Mouse (Mus musculus) lung, adult 2 months (tissue): Measurements from ENCODE around the gene Ubap2. TPM values are rescaled to one million over a fixed set of nuclear protein-coding genes. Genes with fewer than 3 reads are reported as not detected.

Experiments used
- DNase-seq: peaks from one replicate; pipeline ENCODE4 v3.0.0; 2022
- H3K4me1 ChIP-seq: fragments of 200-500 bp; 2 replicates; pipeline ENCODE4 v1.6.1; 2011; ENCODE audit warnings: low read length; ENCODE audit not compliant: control insufficient read depth, insufficient read depth
- H3K4me3 ChIP-seq: fragments of 200-500 bp; replicated peaks from 2 replicates; pipeline ENCODE3; 2011; ENCODE audit warnings: low read depth, mild to moderate bottlenecking, control low read depth, low read length; ENCODE audit errors: extremely low read depth
- CTCF ChIP-seq: fragments of 200-500 bp; IDR thresholded peaks from 2 replicates; pipeline ENCODE4 v1.5.1; 2011; ENCODE audit warnings: mild to moderate bottlenecking, low read length, control low read depth; ENCODE audit not compliant: insufficient read depth
- POLR2A ChIP-seq: fragments of 200-500 bp; IDR thresholded peaks from 2 replicates; pipeline ENCODE4 v1.6.1; 2011; ENCODE audit warnings: low read depth, mild to moderate bottlenecking, control low read depth, low read length, borderline replicate concordance; ENCODE audit errors: extremely low read depth
- WGBS: fragments of 180-500 bp; shearing (Covaris S2); methylation state at CpG from one replicate; pipeline ENCODE4 v1.1.7; 2018; 5-methylcytosine and 5-hydroxymethylcytosine counted together
- polyA plus RNA-seq: library from polyadenylated mRNA; depleted of rRNA; stranded (reverse); fragments of >200 nt; gene quantifications from 2 replicates; pipeline ENCODE4 v1.2.3, GENCODE M21; 2012

The Ubap2 gene
- polyA plus RNA-seq, 1 experiment, result 53.1 TPM

DNA sequence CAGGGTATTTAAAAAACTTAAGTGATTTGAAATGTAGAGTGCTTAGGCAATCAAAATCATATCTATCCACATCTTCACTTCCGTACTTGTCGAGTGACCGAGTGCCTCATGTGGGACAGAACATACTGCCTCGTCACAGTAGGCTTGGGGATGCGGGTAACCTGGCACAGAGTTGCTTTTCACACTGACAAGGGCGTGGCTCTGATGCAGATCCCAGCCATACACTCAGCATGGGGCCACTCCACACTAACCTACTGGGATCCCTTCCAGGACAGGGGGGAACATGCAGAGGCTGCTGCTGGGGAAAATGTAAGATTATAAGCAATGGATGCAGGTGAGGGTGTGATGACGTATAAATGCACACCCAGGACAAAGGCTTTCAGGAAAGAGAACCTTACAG lies 28.7 kb upstream of the Ubap2 start:
- TF ChIP-seq POLR2A, result no peak
- TF ChIP-seq CTCF, result no peak
- Histone ChIP-seq H3K4me1 (peaks cover 4% of the 10 kb centered on the region; the same call in 1 of the 2 replicates), H3K4me3 (no peak overlapping the region)
- DNase-seq, result no peak
- WGBS, result 81% methylated on average over 7 of the region's 7 CpGs

DNA sequence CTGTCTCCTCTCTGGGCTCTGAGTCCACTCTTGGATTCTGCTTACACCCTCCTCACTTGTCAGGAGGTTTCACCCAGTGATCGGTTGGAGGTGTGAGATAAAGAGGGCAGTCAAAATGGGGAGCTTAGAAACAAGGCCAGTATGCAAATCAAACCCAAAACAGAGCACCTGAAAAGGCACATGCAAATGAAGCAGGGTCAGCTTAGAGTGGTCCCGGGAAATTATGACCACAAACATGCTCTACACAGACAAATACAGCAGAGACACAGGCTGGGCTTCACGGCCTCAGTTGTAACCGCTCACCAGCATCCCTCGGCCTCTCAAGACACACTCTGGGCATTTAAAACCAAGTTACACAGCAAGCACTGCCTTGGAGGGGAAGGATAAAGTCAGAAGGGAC lies 24.0 kb upstream of the Ubap2 start:
- H3K4me3 ChIP-seq, result no peak overlapping the region
- no peaks in the 10 kb centered on the region for H3K4me1 ChIP-seq
- 90% methylated on average over 5 of the region's 5 CpGs for WGBS
- no peak for DNase-seq
- TF ChIP-seq CTCF, result no peak
- TF ChIP-seq POLR2A, result no peak

DNA sequence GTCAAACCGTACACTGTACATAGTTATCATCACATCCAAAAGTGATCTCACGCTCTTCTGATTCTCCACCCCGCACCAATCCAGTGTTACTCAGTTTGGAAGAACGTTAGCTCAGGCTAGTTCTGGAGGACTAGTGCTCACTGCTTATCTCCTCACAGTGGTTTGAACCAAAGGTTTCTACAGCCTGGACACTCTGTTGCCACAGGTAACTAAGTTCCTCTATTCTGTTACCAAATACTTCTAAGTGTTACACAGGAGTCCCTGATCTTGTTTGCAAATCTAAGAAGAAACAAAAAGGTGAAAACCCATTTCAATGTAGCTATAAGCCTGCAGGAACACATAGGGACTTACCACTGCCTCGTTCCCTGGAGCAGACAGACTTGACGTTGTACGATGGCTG lies 21.0 kb upstream of the Ubap2 start:
- no peaks in the 10 kb centered on the region for H3K4me1 ChIP-seq
- no peak for DNase-seq
- no peak overlapping the region for H3K4me3 ChIP-seq
- no peak for TF ChIP-seq POLR2A
- 94% methylated on average over 7 of the region's 7 CpGs for WGBS

DNA sequence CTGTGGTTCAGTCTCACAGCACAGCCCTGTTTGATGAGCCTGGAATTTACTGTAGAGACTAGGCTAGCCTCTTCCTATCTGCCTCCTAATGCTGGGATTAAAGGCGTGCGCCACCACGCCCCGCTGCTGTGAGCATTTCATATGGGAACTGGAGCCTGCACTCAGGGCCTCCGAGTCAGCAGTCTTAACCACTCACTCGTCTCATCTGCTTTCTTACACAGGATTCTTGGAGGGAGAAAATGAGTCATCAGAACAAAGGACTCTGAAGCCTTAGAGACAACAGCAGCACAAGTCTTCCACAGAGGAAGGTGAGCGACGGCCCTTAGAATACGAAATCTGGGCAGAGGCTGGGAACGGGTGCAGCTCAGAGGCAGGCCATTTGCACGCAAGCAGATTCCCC lies 20.6 kb upstream of the Ubap2 start:
- 87% methylated on average over 11 of the region's 11 CpGs for WGBS
- no peak for TF ChIP-seq POLR2A
- TF ChIP-seq CTCF, result no peak
- H3K4me1 ChIP-seq, result no peaks in the 10 kb centered on the region
- no peak for DNase-seq
- no peak overlapping the region for H3K4me3 ChIP-seq

DNA sequence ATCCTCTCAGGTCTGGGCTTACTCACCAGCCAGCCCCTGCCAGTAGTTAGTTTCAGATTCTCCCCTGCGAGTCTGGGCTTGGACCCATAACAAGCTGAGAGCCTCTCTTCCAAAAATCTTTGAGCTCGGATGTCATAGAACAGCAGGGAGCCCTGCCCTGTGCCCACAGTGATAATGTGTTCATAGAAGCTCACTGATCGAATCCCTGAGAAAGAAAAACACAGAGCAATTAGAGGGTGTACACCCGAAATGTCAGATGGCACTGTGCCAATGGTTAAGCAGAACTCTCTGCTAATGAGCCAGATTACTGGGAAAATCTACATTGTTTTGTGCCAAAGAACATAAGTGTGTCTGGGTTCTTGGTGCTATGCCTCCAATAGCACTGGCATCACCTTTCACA lies 19.0 kb upstream of the Ubap2 start:
- no peak for TF ChIP-seq POLR2A
- no peak for TF ChIP-seq CTCF
- Histone ChIP-seq H3K4me1 (no peaks in the 10 kb centered on the region), H3K4me3 (no peak overlapping the region)
- 70% methylated on average over 4 of the region's 4 CpGs for WGBS
- DNase-seq, result no peak

DNA sequence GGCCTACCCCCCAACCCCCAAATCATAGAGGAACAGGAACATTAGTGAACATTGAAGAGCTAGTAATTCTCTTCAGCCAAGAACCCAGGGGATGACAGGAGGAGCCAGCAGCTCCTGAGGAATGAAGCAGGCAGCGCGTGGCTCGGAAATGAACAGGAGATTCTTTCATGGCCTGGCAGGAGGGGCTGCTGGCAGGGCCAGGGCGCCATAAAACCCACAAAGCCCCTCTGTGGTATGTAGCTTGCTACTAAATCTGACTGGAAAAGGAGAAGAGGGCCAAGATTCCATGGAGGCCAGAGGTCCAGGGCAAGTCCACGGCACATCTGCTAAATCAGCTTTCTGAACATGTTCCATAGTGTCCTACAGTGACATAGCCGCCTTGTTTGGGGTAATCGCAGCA lies 14.9 kb upstream of the Ubap2 start:
- DNase-seq, result no peak

DNA sequence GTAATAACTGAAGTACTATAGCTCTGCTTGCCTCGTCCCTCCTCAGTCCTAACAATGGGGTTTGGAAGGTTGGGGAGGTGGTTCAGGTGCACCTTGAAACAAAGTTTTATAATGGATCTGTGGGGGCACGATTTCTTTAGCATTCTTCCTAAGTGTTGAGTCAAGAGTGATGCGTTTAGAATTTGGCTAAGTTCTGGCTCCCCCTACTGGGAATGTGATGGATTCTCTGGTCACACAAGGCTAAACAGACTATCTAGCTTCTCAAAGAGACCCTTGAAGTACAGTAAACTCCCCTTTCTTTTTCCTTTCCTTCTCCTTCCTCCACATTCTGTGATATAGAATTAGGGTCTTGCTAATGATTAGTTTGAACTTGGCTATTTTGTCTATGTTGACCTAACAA lies 11.5 kb upstream of the Ubap2 start:
- WGBS, result 8% methylated on average over 3 of the region's 3 CpGs

More for the DNA sequence above, 14.9 kb upstream of the Ubap2 start:
- 65% methylated on average over 7 of the region's 7 CpGs for WGBS
- no peak overlapping the region for H3K4me3 ChIP-seq
- TF ChIP-seq POLR2A (no peak), CTCF (no peak)
- H3K4me1 ChIP-seq, result no peaks in the 10 kb centered on the region

DNA sequence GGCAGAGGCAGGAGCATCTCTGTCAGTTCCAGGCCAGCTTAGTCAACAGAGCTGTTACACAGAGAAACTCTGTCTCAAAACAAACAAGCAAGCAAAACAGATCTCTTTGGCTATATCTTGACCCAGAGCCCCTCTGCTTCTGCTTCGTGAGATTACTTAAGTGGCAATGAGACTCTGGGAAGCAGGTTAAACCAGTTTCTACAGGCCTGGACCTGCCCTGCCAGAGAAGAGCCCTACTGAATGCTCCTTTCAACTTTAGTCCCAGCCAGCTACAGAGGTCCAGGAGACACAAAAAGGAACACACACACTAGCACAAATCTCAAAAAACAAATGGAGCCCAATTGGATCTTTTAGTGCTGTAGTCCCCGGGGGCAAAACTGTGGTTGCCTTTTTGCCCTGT lies 9.1 kb upstream of the Ubap2 start:
- no peak for TF ChIP-seq POLR2A
- TF ChIP-seq CTCF, result no peak
- Histone ChIP-seq H3K4me3 (no peak overlapping the region), H3K4me1 (no peaks in the 10 kb centered on the region; the same call in 1 of the 2 replicates)
- 59% methylated on average over 2 of the region's 2 CpGs for WGBS
- DNase-seq, result peak; percentile 18

More for the DNA sequence above, 11.5 kb upstream of the Ubap2 start:
- DNase-seq, result no peak
- Histone ChIP-seq H3K4me1 (no peaks in the 10 kb centered on the region; the same call in 1 of the 2 replicates), H3K4me3 (no peak overlapping the region)
- TF ChIP-seq CTCF, result peak; percentile 38; the same call in 1 of the 2 replicates
- TF ChIP-seq POLR2A, result no peak

DNA sequence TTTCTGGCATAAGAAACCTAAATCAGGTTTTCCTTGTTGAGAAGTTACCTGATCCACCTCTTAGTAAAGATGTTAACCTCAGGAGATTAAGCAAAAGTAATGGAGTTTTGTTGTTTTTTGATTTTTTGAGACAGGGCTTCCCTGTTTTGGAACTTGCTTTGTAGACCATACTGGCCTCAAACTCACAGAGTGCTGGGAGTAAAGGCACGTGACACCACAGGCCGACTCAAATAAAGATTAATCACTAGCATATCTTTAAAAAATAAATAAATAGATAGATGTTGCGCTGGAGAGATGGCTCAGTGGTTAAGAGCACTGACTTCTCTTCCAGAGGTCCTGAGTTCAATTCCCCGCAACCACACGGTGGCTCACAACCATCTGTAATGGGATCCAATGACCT lies 983 bp upstream of the Ubap2 start:
- H3K4me3 ChIP-seq, result no peak overlapping the region

DNA sequence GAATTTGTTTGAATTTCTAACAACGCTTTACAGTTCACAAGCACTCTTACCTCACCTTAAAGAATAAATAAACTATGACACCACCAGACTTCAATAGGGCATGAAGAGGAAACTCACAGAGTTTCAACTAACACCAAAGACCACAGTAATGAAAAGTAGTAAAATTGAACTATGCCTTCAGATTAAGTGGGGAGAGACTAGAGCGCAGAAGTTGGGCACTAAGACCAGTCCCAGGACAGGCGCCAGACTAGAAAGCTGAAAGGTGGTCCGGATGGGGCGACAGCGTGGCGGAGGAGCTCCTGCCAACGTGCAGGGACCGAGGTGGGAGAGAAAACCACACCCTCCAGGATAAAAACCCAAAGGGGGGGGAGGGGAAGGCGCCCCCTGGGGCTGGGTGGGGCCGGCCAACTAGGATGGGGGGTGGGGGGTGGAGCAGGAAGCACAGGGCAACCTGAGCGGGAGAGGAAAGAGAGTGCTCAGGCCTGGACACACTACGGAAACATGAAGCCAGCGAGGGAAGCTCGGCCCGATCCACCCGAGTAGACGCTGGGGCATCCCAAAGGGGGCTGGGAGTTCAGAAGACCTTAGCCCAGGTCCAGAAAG lies 466 bp downstream of the Ubap2 start:
- Histone ChIP-seq H3K4me1 (peaks cover 4% of the 10 kb centered on the region; the same call in 1 of the 2 replicates), H3K4me3 (peak overlapping the region; percentile 97)
- TF ChIP-seq POLR2A (no peak), CTCF (no peak)
- 1% methylated on average over 17 of the region's 18 CpGs for WGBS
- DNase-seq, result no peak

More for the DNA sequence above, 983 bp upstream of the Ubap2 start:
- peaks cover 4% of the 10 kb centered on the region; the same call in 1 of the 2 replicates for H3K4me1 ChIP-seq
- TF ChIP-seq POLR2A, result no peak
- TF ChIP-seq CTCF, result no peak
- DNase-seq, result no peak
- WGBS, result 59% methylated on average over 5 of the region's 5 CpGs
